Mouse (Mus musculus) G1E-ER4 (cell line): Measurements from ENCODE around the gene Mkrn1. TPM values are rescaled to one million over a fixed set of nuclear protein-coding genes. Genes with fewer than 3 reads are reported as not detected.

Experiments used
- GATA1 ChIP-seq: IDR thresholded peaks from one replicate; pipeline ENCODE4 v1.8.0; 2012; ENCODE audit warnings: low read length, inconsistent platforms
- polyA plus RNA-seq: library from polyadenylated mRNA; stranded (reverse); fragments of >175 nt; gene quantifications from 2 replicates; pipeline ENCODE4 v1.2.3, GENCODE M21; 2012

The Mkrn1 gene
- polyA plus RNA-seq, 1 experiment: 96.9 TPM

- no peak for TF ChIP-seq GATA1
These were observed 13.8 kb downstream of the Mkrn1 start for GRCm38 (mm10) chr6:39406480-39406879.

GRCm38 (mm10) chr6:39403136-39403535 is 17.1 kb downstream of the Mkrn1 start:
- TF ChIP-seq GATA1: no peak

GRCm38 (mm10) chr6:39400343-39400742 is 19.9 kb downstream of the Mkrn1 start:
- no peak for TF ChIP-seq GATA1

- TF ChIP-seq GATA1: no peak
These were observed 21.9 kb downstream of the Mkrn1 start for GRCm38 (mm10) chr6:39398342-39398741.

- TF ChIP-seq GATA1: no peak
These were observed 23.2 kb downstream of the Mkrn1 start for GRCm38 (mm10) chr6:39397046-39397445.

- no peak for TF ChIP-seq GATA1
These were observed 24.3 kb downstream of the Mkrn1 start for GRCm38 (mm10) chr6:39395916-39396315.

GRCm38 (mm10) chr6:39395471-39395870 is 24.8 kb downstream of the Mkrn1 start:
- no peak for TF ChIP-seq GATA1

GRCm38 (mm10) chr6:39389988-39390387 is 30.3 kb downstream of the Mkrn1 start:
- no peak for TF ChIP-seq GATA1

- TF ChIP-seq GATA1: no peak
These were observed 39.0 kb downstream of the Mkrn1 start, which contains the start of gene Rab19 for GRCm38 (mm10) chr6:39381125-39381880. Rab19 (plus strand) TSS chr6:39381175.

- no peak for TF ChIP-seq GATA1
These were observed 40.0 kb downstream of the Mkrn1 start for GRCm38 (mm10) chr6:39380276-39380675.

- TF ChIP-seq GATA1: no peak
These were observed 40.5 kb downstream of the Mkrn1 start for GRCm38 (mm10) chr6:39379749-39380148.

GRCm38 (mm10) chr6:39379224-39379623 is 41.0 kb downstream of the Mkrn1 start:
- no peak for TF ChIP-seq GATA1

GRCm38 (mm10) chr6:39377311-39377827 is 42.9 kb downstream of the Mkrn1 start, which contains the start of gene Slc37a3:
Slc37a3 (minus strand) TSS chr6:39377675.
- no peak for TF ChIP-seq GATA1

GRCm38 (mm10) chr6:39376775-39377174 is 43.5 kb downstream of the Mkrn1 start:
- TF ChIP-seq GATA1: no peak

- no peak for TF ChIP-seq GATA1
These were observed 46.8 kb downstream of the Mkrn1 start for GRCm38 (mm10) chr6:39373301-39373955.

- no peak for TF ChIP-seq GATA1
These were observed 47.5 kb downstream of the Mkrn1 start for GRCm38 (mm10) chr6:39372727-39373126.
